Mouse (Mus musculus): Measurements from ENCODE around the gene Dusp18. TPM values are rescaled to one million over a fixed set of nuclear protein-coding genes. Genes with fewer than 3 reads are reported as not detected.

The Dusp18 gene
- polyA plus RNA-seq (2021; fragmentation: Nextera tagmentation): 11.0 and 15.8 TPM in 2 replicates
- long read RNA-seq, experiment 1, full-length matches to known transcripts: 37 of 45 reads
- long read RNA-seq, experiment 1, partial matches to known transcripts: 0 of 45 reads
- long read RNA-seq, experiment 1, other reads (novel, unspliced or antisense): 8 of 45 reads
- long read RNA-seq, experiment 2, full-length matches to known transcripts: 18 of 23 reads
- long read RNA-seq, experiment 2, partial matches to known transcripts: 0 of 23 reads
- long read RNA-seq, experiment 2, other reads (novel, unspliced or antisense): 5 of 23 reads

GRCm38 (mm10) chr11:3894406-3895281, at the start of gene Dusp18, which contains the start of gene 4921536K21Rik:
Dusp18 (plus strand) TSS chr11:3895240.
4921536K21Rik (minus strand) TSS chr11:3895098.

GRCm38 (mm10) chr11:3863454-3864112, 31.5 kb upstream of the Dusp18 start, which contains the start of gene Osbp2:
Osbp2 (minus strand) TSS chr11:3863903.

GRCm38 (mm10) chr11:3914109-3914840, 19.2 kb downstream of the Dusp18 start, which contains the start of gene Slc35e4:
Slc35e4 (minus strand) TSS chr11:3914664.

GRCm38 (mm10) chr11:3931511-3932211, 36.6 kb downstream of the Dusp18 start, which contains the start of gene Tcn2:
Tcn2 (minus strand) TSS chr11:3932159.

Other genes with a start within 250 kb of the Dusp18 start
- gene Morc2a, start 246.0 kb upstream of the Dusp18 start, polyA plus RNA-seq (2021; fragmentation: Nextera tagmentation): 3.9 and 5.5 TPM in 2 replicates
- 14.4 and 32.5 TPM in 2 replicates for gene Osbp2, start 31.3 kb upstream of the Dusp18 start, polyA plus RNA-seq (2021; fragmentation: Nextera tagmentation)
- gene 4921536K21Rik, start 142 bp upstream of the Dusp18 start, polyA plus RNA-seq (2021; fragmentation: Nextera tagmentation): 0.20 and 0.23 TPM in 2 replicates
- gene Slc35e4, start 19.4 kb downstream of the Dusp18 start, polyA plus RNA-seq (2021; fragmentation: Nextera tagmentation): 11.6 and 15.8 TPM in 2 replicates
- 19.9 and 22.1 TPM in 2 replicates for gene Tcn2, start 36.9 kb downstream of the Dusp18 start, polyA plus RNA-seq (2021; fragmentation: Nextera tagmentation)
- gene Pes1, start 68.7 kb downstream of the Dusp18 start, polyA plus RNA-seq (2021; fragmentation: Nextera tagmentation): 28.6 and 30.3 TPM in 2 replicates
- gene 4930556J24Rik, start 81.5 kb downstream of the Dusp18 start, polyA plus RNA-seq (2021; fragmentation: Nextera tagmentation): not detected in 2 replicates
- gene Gal3st1, start 88.4 kb downstream of the Dusp18 start, polyA plus RNA-seq (2021; fragmentation: Nextera tagmentation): 5.3 and 11.0 TPM in 2 replicates
- gene Sec14l4, start 136.2 kb downstream of the Dusp18 start, polyA plus RNA-seq (2021; fragmentation: Nextera tagmentation): 0.27 and 0.38 TPM in 2 replicates
- 0.45 and 1.1 TPM in 2 replicates for gene Sec14l3, start 169.6 kb downstream of the Dusp18 start, polyA plus RNA-seq (2021; fragmentation: Nextera tagmentation)
- 119 and 156 TPM in 2 replicates for gene Mtfp1, start 200.2 kb downstream of the Dusp18 start, polyA plus RNA-seq (2021; fragmentation: Nextera tagmentation)
- gene Sec14l2, start 228.2 kb downstream of the Dusp18 start, polyA plus RNA-seq (2021; fragmentation: Nextera tagmentation): 3.3 and 3.9 TPM in 2 replicates
- gene Rnf215, start 240.0 kb downstream of the Dusp18 start, polyA plus RNA-seq (2021; fragmentation: Nextera tagmentation): 6.3 and 29.1 TPM in 2 replicates